In the genomic region with DNA sequence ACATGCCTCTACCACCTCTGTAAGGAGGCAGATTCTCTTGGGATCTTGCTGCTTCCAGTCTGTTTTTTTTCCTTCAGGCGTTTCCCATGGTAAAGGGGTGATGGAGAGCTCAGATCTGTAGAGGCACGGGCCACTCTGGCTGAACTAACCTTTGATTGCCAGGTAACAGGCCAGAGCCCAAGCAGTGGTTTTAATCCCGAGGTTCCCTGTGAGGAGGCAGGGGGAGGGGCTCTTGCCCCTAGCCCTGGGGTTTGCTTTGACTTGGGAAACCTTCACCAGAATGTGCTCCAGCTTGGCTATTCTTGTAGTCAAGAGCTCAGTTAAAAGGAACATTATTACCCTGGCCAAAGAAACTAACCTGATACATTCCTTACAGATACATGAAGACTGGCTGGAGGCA, we compare ENCODE assay signal across 19 mouse cellular contexts. TPM values are rescaled to one million over a fixed set of nuclear protein-coding genes. Genes with fewer than 3 reads are reported as not detected.
A peak's percentile ranks its signal among the peaks of the same experiment; 100 is the strongest.
DNase-seq lines count a peak whose midpoint lies in the region; ATAC-seq and TF ChIP-seq lines count a peak whose summit lies in the region.
"Had no signal": no experiment of that assay in that cellular context is flagged by ENCODE, and none has a peak within 500 bp of the region (broad histone marks: within the 10 kb centered on the region; RNA-seq: fewer than 3 reads in every experiment).

No protein-coding gene starts in this region.

- intact Hi-C loops in gastrocnemius, adult 2 months (cut with DNase I), result no loop called here
- intact Hi-C loops in gastrocnemius, postnatal 36 days (cut with DNase I), result no loop called here

- peaks cover 16% of the 10 kb centered on the region for H3K4me1 ChIP-seq in liver, adult 2 months (ENCODE audit: control insufficient read depth, insufficient read depth, low read length)
- H3K4me1 ChIP-seq in intestine, postnatal 0 days (replicated peaks; ENCODE audit: control insufficient read depth, insufficient read depth, low read length), result peaks cover 10% of the 10 kb centered on the region; the same call in 1 of the 2 replicates
- H3K4me1 ChIP-seq: hindbrain, embryonic 13.5 days had no signal

- ATAC-seq in intestine, postnatal 0 days, result no peak
- ATAC-seq: activated CD4-positive, CD25-positive, alpha-beta regulatory T cell, adult 4 months; CD4-positive, CD25-positive, alpha-beta regulatory T cell, adult 4 months had no signal

- H3K27ac ChIP-seq in gastrocnemius, adult 2 months, result peak overlapping the region; percentile 48; the same call in 1 of the 2 replicates
- H3K27ac ChIP-seq in liver, adult 2 months (replicated peaks; ENCODE audit: insufficient read depth, low read depth, low read length), result peak overlapping the region; percentile 85
- peak overlapping the region; percentile 46; the same call in 1 of the 2 replicates for H3K27ac ChIP-seq in intestine, postnatal 0 days (ENCODE audit: low read depth, low read length)
- H3K27ac ChIP-seq: hindbrain, embryonic 13.5 days had no signal

- no peak for TF ChIP-seq CTCF in gastrocnemius, adult 2 months (IDR thresholded peaks at IDR 0.05)
- TF ChIP-seq CTCF in liver, adult 2 months (IDR thresholded peaks at IDR 0.05; ENCODE audit: low read depth, low read length), result no peak
- no peak for TF ChIP-seq CTCF in intestine, postnatal 0 days (IDR thresholded peaks at IDR 0.05; ENCODE audit: low read depth)

- peaks cover 2% of the 10 kb centered on the region; the same call in 1 of the 2 replicates for H3K79me2 ChIP-seq in liver, adult 2 months (ENCODE audit: control insufficient read depth, insufficient read depth, low read length)

- H3K4me2 ChIP-seq in intestine, postnatal 0 days (replicated peaks; ENCODE audit: low read depth), result no peak overlapping the region
- H3K4me2 ChIP-seq: embryonic facial prominence, embryonic 12.5 days; hindbrain, embryonic 13.5 days had no signal

- no peaks in the 10 kb centered on the region for H3K36me3 ChIP-seq in liver, adult 2 months (ENCODE audit: control insufficient read depth, insufficient read depth, low read length)
- no peaks in the 10 kb centered on the region for H3K36me3 ChIP-seq in intestine, postnatal 0 days (ENCODE audit: control insufficient read depth, insufficient read depth)
- H3K36me3 ChIP-seq: embryonic facial prominence, embryonic 12.5 days; forebrain, embryonic 10.5 days; hindbrain, embryonic 13.5 days had no signal

- 48% methylated on average over 3 of the region's 3 CpGs for WGBS in liver, adult 2 months
- WGBS in intestine, postnatal 0 days, result 54% methylated on average over 3 of the region's 3 CpGs

- no peak for DNase-seq in gastrocnemius, adult 2 months
- DNase-seq in gastrocnemius, postnatal 36 days, result no peak
- no peak for DNase-seq in liver, adult 2 months (ENCODE audit: extremely low read depth, low read depth, low spot score)
- DNase-seq in liver, result no peak
- peak; percentile 75 for DNase-seq in ES-CJ7 (ENCODE audit: low read depth, low spot score)
- DNase-seq in right cerebral cortex, adult 18-20 months, result no peak
- DNase-seq in layer of hippocampus, postnatal 25 days (ENCODE audit: extremely low spot score in 1 of 2, low spot score in 1 of 2), result no peak
- DNase-seq: adrenal gland, postnatal 25 days; cerebellum, adult 8-10 months; gastrocnemius, postnatal 10 days; heart, adult 2 months; heart, postnatal 10 days; thymus, adult 18-20 months had no signal

- no peak for TF ChIP-seq POLR2A in liver, adult 2 months (IDR thresholded peaks at IDR 0.05; ENCODE audit: extremely low read depth, insufficient read depth, low read length)

- no peaks in the 10 kb centered on the region for H3K27me3 ChIP-seq in liver, adult 2 months (ENCODE audit: control insufficient read depth, insufficient read depth, low read length)
- H3K27me3 ChIP-seq in intestine, postnatal 0 days (replicated peaks; ENCODE audit: control insufficient read depth, insufficient read depth, low read length), result no peaks in the 10 kb centered on the region
- H3K27me3 ChIP-seq: embryonic facial prominence, embryonic 12.5 days; hindbrain, embryonic 13.5 days had no signal

- H3K4me3 ChIP-seq in gastrocnemius, adult 2 months, result no peak overlapping the region
- H3K4me3 ChIP-seq in liver, adult 2 months (ENCODE audit: insufficient read depth, low read depth, low read length), result 0 out of 2 replicates have a peak overlapping the region, but pooled peaks have one; percentile 15
- no peak overlapping the region for H3K4me3 ChIP-seq in intestine, postnatal 0 days (ENCODE audit: low read depth, low read length)
- H3K4me3 ChIP-seq: embryonic facial prominence, embryonic 12.5 days; forebrain, embryonic 10.5 days; heart, adult 2 months; hindbrain, embryonic 13.5 days had no signal

- no peaks in the 10 kb centered on the region for H3K9me3 ChIP-seq in intestine, postnatal 0 days (ENCODE audit: control insufficient read depth)
- H3K9me3 ChIP-seq: embryonic facial prominence, embryonic 12.5 days; forebrain, embryonic 10.5 days; hindbrain, embryonic 13.5 days had no signal

- peak overlapping the region; percentile 1 for H3K9ac ChIP-seq in liver, adult 2 months (ENCODE audit: low read depth, low read length)
- H3K9ac ChIP-seq in intestine, postnatal 0 days (ENCODE audit: low read depth, low read length), result no peak overlapping the region
- H3K9ac ChIP-seq: embryonic facial prominence, embryonic 12.5 days; hindbrain, embryonic 13.5 days had no signal

RNA-seq across cellular contexts. Expression of gene Pcbp1, which starts 30.5 kb away (rescaled TPM):
- total RNA-seq in gastrocnemius, adult 2 months (2021), result 100 to 1,000 TPM; 121 to 128 TPM
- total RNA-seq in gastrocnemius, postnatal 36 days (2021), result 100 to 1,000 TPM; 102 to 112 TPM
- 38.2 and 59.7 TPM in 2 replicates for total RNA-seq in liver, adult 2 months (2014; rRNA removed)
- polyA plus RNA-seq in liver, adult 2 months (2012; rRNA removed), result 119 and 138 TPM in 2 replicates
- polyA plus RNA-seq in intestine, postnatal 0 days (2015; fragmentation: Nextera tagmentation; extraction: Ambion mirVana), result 326 and 327 TPM in 2 replicates
- 100 to 1,000 TPM; 187 to 192 TPM for total RNA-seq in layer of hippocampus, postnatal 25 days (2021)

RNA-seq across cellular contexts. Expression of gene C87436, which starts 57.5 kb away (rescaled TPM):
- total RNA-seq in gastrocnemius, adult 2 months (2021), result 1 to 10 TPM; 7.5 to 8.0 TPM
- 1 to 10 TPM; 6.1 to 7.8 TPM for total RNA-seq in gastrocnemius, postnatal 36 days (2021)
- 10.1 and 10.2 TPM in 2 replicates for total RNA-seq in liver, adult 2 months (2014; rRNA removed)
- polyA plus RNA-seq in liver, adult 2 months (2012; rRNA removed), result 7.6 and 7.8 TPM in 2 replicates
- 12.4 and 12.8 TPM in 2 replicates for polyA plus RNA-seq in intestine, postnatal 0 days (2015; fragmentation: Nextera tagmentation; extraction: Ambion mirVana)
- 10 to 100 TPM; 16.1 to 17.4 TPM for total RNA-seq in layer of hippocampus, postnatal 25 days (2021)
